Mouse (Mus musculus) testis, adult 2 months (tissue): Measurements from ENCODE around the gene Hectd2. TPM values are rescaled to one million over a fixed set of nuclear protein-coding genes. Genes with fewer than 3 reads are reported as not detected.

Experiments
- H3K27ac ChIP-seq: fragments of 200-500 bp; 2 replicates; pipeline ENCODE4 v1.5.1; 2012; ENCODE audit warnings: low read depth, low read length; ENCODE audit not compliant: control insufficient read depth, insufficient read depth
- H3K27me3 ChIP-seq: fragments of 200-500 bp; 2 replicates; pipeline ENCODE4 v1.6.1; 2012; ENCODE audit warnings: mild to moderate bottlenecking, low read length, moderate library complexity; ENCODE audit not compliant: control insufficient read depth, insufficient read depth
- H3K36me3 ChIP-seq: fragments of 200-500 bp; 2 replicates; pipeline ENCODE4 v1.6.1; 2012; ENCODE audit warnings: mild to moderate bottlenecking, low read length; ENCODE audit not compliant: control insufficient read depth, insufficient read depth
- H3K4me1 ChIP-seq: fragments of 200-500 bp; 2 replicates; pipeline ENCODE4 v1.6.1; 2012; ENCODE audit warnings: low read length; ENCODE audit not compliant: control insufficient read depth, insufficient read depth
- H3K4me3 ChIP-seq: fragments of 200-500 bp; 2 replicates; pipeline ENCODE4 v1.5.1; 2012; ENCODE audit warnings: low read depth, mild to moderate bottlenecking, low read length, moderate library complexity, mixed read lengths; ENCODE audit not compliant: control insufficient read depth
- CTCF ChIP-seq: fragments of 200-500 bp; IDR thresholded peaks from 2 replicates; pipeline ENCODE4 v1.5.1; 2012; ENCODE audit warnings: low read depth, mild to moderate bottlenecking, inconsistent platforms, low read length, moderate library complexity; ENCODE audit not compliant: control insufficient read depth, insufficient read depth, insufficient replicate concordance
- POLR2A ChIP-seq: fragments of 200-500 bp; IDR thresholded peaks from 2 replicates; pipeline ENCODE4 v1.6.1; 2012; ENCODE audit warnings: low read depth, mild to moderate bottlenecking, inconsistent platforms, low read length, moderate library complexity; ENCODE audit not compliant: control insufficient read depth
- polyA plus RNA-seq: library from polyadenylated mRNA; depleted of rRNA; stranded (reverse); fragments of >200 nt; gene quantifications from 2 replicates; pipeline ENCODE4 v1.2.3, GENCODE M21; 2012; rRNA removed

The Hectd2 gene
- polyA plus RNA-seq, 1 experiment, result 15.9 TPM

DNA sequence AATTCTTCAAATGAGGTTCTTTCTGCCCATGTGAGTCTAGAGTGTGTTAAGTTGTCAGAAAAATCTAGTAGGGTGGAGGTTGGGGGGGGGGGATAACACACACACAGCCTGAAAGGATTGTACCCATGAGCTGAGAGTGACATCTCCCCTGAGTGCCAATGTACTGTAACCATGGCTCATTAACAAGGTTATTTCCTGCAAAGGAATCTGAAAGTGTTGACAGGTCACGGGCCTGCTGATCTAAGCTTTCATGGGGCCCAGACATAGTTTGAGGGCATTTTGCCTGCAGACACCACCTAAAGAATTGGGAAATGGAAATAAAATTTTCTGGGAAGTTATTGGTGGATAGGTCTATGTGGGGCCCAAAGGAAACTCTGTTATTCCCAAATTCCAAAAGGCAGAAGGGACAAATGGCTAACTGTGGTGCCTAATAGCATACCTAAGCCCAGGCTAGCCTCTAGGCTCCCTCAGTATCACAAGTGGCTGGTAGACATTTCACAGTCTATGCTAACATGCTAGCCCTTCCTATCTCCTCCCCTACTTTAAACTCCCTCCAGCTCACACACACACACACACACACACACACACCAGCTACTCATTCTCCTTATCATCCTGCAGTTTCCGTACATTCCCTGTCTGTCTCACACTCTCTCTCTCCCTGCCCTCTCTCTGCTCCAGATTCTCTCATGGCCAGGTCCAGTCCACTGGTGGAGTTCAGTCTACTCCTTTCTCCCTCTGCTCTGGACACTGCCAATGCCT is 114.6 kb downstream of the Hectd2 start:
- TF ChIP-seq CTCF (no peak), POLR2A (no peak)
- no peak overlapping the region for H3K27ac ChIP-seq
- no peaks in the 10 kb centered on the region for H3K27me3 ChIP-seq
- H3K36me3 ChIP-seq, result no peaks in the 10 kb centered on the region
- no peaks in the 10 kb centered on the region for H3K4me1 ChIP-seq
- no peak overlapping the region for H3K4me3 ChIP-seq

GRCm38 (mm10) chr19:36669720-36670451 is 115.4 kb downstream of the Hectd2 start:
- H3K27me3 ChIP-seq, result no peaks in the 10 kb centered on the region

More at GRCm38 (mm10) chr19:36669720-36670451, 115.4 kb downstream of the Hectd2 start:
- TF ChIP-seq CTCF (no peak), POLR2A (no peak)
- H3K4me3 ChIP-seq, result no peak overlapping the region
- H3K27ac ChIP-seq, result no peak overlapping the region; the same call in 1 of the 2 replicates
- no peaks in the 10 kb centered on the region for H3K36me3 ChIP-seq
- H3K4me1 ChIP-seq, result no peaks in the 10 kb centered on the region

Other genes with a start within 250 kb of the Hectd2 start
- gene Pcgf5, start 206.3 kb upstream of the Hectd2 start, polyA plus RNA-seq, result 27.2 and 30.7 TPM in 2 replicates
- gene Ppp1r3c, start 182.0 kb downstream of the Hectd2 start, polyA plus RNA-seq, result 1.5 and 1.8 TPM in 2 replicates